Mouse (Mus musculus) urinary bladder, postnatal 4 days (tissue): ENCODE data around the gene Rnf19b.
A peak's percentile ranks its signal among the peaks of the same experiment; 100 is the strongest.

Experiments used
- DNase-seq, 2 experiments: peaks; one replicate each; pipeline ENCODE4 v3.0.0; 2021 to 2022; ENCODE audit warnings: low spot score in 2 of 2

Rnf19b gene

GRCm38 (mm10) chr4:129068848-129069247 is 10.8 kb downstream of the Rnf19b start:
- DNase-seq, result no peak

- no peak for DNase-seq
Measured at GRCm38 (mm10) chr4:129079126-129079525, 21.1 kb downstream of the Rnf19b start.

GRCm38 (mm10) chr4:129081041-129081440 is 23.0 kb downstream of the Rnf19b start:
- DNase-seq, result no peak

- no peak for DNase-seq
Measured at GRCm38 (mm10) chr4:129081512-129081911, 23.4 kb downstream of the Rnf19b start.

GRCm38 (mm10) chr4:129081939-129082338 is 23.9 kb downstream of the Rnf19b start:
- DNase-seq, result no peak

GRCm38 (mm10) chr4:129082379-129083115 is 24.5 kb downstream of the Rnf19b start:
- DNase-seq, result peak in 1 of 2 experiments; percentile 59

- DNase-seq, result no peak
Measured at GRCm38 (mm10) chr4:129084896-129085295, 26.8 kb downstream of the Rnf19b start.

GRCm38 (mm10) chr4:129086078-129086477 is 28.0 kb downstream of the Rnf19b start:
- DNase-seq, result no peak

GRCm38 (mm10) chr4:129087850-129088249 is 29.8 kb downstream of the Rnf19b start:
- DNase-seq, result no peak

GRCm38 (mm10) chr4:129095276-129095675 is 37.2 kb downstream of the Rnf19b start:
- DNase-seq, result no peak

GRCm38 (mm10) chr4:129097006-129097405 is 38.9 kb downstream of the Rnf19b start:
- no peak for DNase-seq

GRCm38 (mm10) chr4:129102133-129102829 is 44.2 kb downstream of the Rnf19b start:
- no peak for DNase-seq

- peak in 1 of 2 experiments; percentile 44 for DNase-seq
Measured at GRCm38 (mm10) chr4:129105356-129105755, 47.3 kb downstream of the Rnf19b start, which contains the start of gene Tmem54. Tmem54 (plus strand) TSS chr4:129105548.

- no peak for DNase-seq
Measured at GRCm38 (mm10) chr4:129106073-129106472, 48.0 kb downstream of the Rnf19b start.

GRCm38 (mm10) chr4:129107348-129107899 is 49.4 kb downstream of the Rnf19b start:
- no peak for DNase-seq

- no peak for DNase-seq
Measured at GRCm38 (mm10) chr4:129108624-129109023, 50.6 kb downstream of the Rnf19b start.

GRCm38 (mm10) chr4:129110804-129111203 is 52.7 kb downstream of the Rnf19b start:
- no peak for DNase-seq

GRCm38 (mm10) chr4:129111350-129111749 is 53.3 kb downstream of the Rnf19b start:
- DNase-seq, result no peak

GRCm38 (mm10) chr4:129112231-129112630 is 54.2 kb downstream of the Rnf19b start:
- no peak for DNase-seq

GRCm38 (mm10) chr4:129113083-129113988 is 55.3 kb downstream of the Rnf19b start:
- peak; percentile 67 to 81 for DNase-seq

GRCm38 (mm10) chr4:129116703-129117102 is 58.6 kb downstream of the Rnf19b start:
- no peak for DNase-seq
